Mouse (Mus musculus) adrenal gland, adult 2 months (tissue): ENCODE data around the gene Ptpra. TPM values are rescaled to one million over a fixed set of nuclear protein-coding genes. Genes with fewer than 3 reads are reported as not detected.
"Not testable (repeated sequence)": the region's sequence is repeated elsewhere in the genome, so short reads cannot be mapped to it uniquely, and the experiment has no call there.

ENCODE experiments used
- DNase-seq: peaks from one replicate; pipeline ENCODE4 v3.0.0; 2021
- polyA plus RNA-seq: library from polyadenylated mRNA; depleted of rRNA; stranded (reverse); fragments of >200 nt; gene quantifications from 2 replicates; pipeline ENCODE4 v1.2.3, GENCODE M21; 2012
- total RNA-seq, 2 experiments: library from RNA; stranded (reverse); gene quantifications; 2 replicates each; pipeline ENCODE4 v1.2.3; 2021

Ptpra gene
- total and polyA plus RNA-seq, 3 experiments: 80.0 to 145 (median 125) TPM

- DNase-seq: peak; percentile 39
Observed at GRCm38 (mm10) chr2:130488600-130488999, 38.5 kb downstream of the Ptpra start.

GRCm38 (mm10) chr2:130491162-130491561 is 41.1 kb downstream of the Ptpra start:
- DNase-seq: no peak

GRCm38 (mm10) chr2:130491587-130491986 is 41.5 kb downstream of the Ptpra start:
- DNase-seq: peak; percentile 18

- DNase-seq: not testable (repeated sequence)
Observed at GRCm38 (mm10) chr2:130495114-130495513, 45.0 kb downstream of the Ptpra start.

GRCm38 (mm10) chr2:130496037-130496436 is 46.0 kb downstream of the Ptpra start:
- peak; percentile 61 for DNase-seq

- DNase-seq: no peak
Observed at GRCm38 (mm10) chr2:130496931-130497330, 46.9 kb downstream of the Ptpra start.

- peak; percentile 70 for DNase-seq
Observed at GRCm38 (mm10) chr2:130499546-130499945, 49.5 kb downstream of the Ptpra start.

GRCm38 (mm10) chr2:130501556-130501955 is 51.5 kb downstream of the Ptpra start:
- DNase-seq: no peak

- not testable (repeated sequence) for DNase-seq
Observed at GRCm38 (mm10) chr2:130511616-130512015, 61.5 kb downstream of the Ptpra start.

- no peak for DNase-seq
Observed at GRCm38 (mm10) chr2:130513907-130514306, 63.8 kb downstream of the Ptpra start.

- no peak for DNase-seq
Observed at GRCm38 (mm10) chr2:130515791-130516190, 65.7 kb downstream of the Ptpra start.

GRCm38 (mm10) chr2:130521927-130522326 is 71.8 kb downstream of the Ptpra start:
- no peak for DNase-seq

- DNase-seq: not testable (repeated sequence)
Observed at GRCm38 (mm10) chr2:130525480-130525879, 75.4 kb downstream of the Ptpra start.

GRCm38 (mm10) chr2:130528457-130528856 is 78.4 kb downstream of the Ptpra start:
- DNase-seq: no peak

GRCm38 (mm10) chr2:130529290-130529689 is 79.2 kb downstream of the Ptpra start:
- no peak for DNase-seq

GRCm38 (mm10) chr2:130529925-130530324 is 79.8 kb downstream of the Ptpra start:
- DNase-seq: no peak

GRCm38 (mm10) chr2:130532201-130532600 is 82.1 kb downstream of the Ptpra start:
- DNase-seq: no peak

GRCm38 (mm10) chr2:130535017-130535416 is 84.9 kb downstream of the Ptpra start:
- no peak for DNase-seq

- DNase-seq: no peak
Observed at GRCm38 (mm10) chr2:130536890-130537289, 86.8 kb downstream of the Ptpra start.

- DNase-seq: no peak
Observed at GRCm38 (mm10) chr2:130538876-130539546, 88.9 kb downstream of the Ptpra start.

- no peak for DNase-seq
Observed at GRCm38 (mm10) chr2:130540266-130540665, 90.2 kb downstream of the Ptpra start.

GRCm38 (mm10) chr2:130546957-130547356 is 96.9 kb downstream of the Ptpra start:
- DNase-seq: no peak

- no peak for DNase-seq
Observed at GRCm38 (mm10) chr2:130554841-130555240, 104.8 kb downstream of the Ptpra start.

GRCm38 (mm10) chr2:130556292-130556691 is 106.2 kb downstream of the Ptpra start:
- DNase-seq: no peak
